Mouse (Mus musculus): ENCODE measurements at regions not wholly inside any gene's neighbourhood (a gene's known extent, or its start where the extent isn't known, plus 50 kb on each side); places are given as distances from the start of the nearest gene placed in this dataset.

DNA sequence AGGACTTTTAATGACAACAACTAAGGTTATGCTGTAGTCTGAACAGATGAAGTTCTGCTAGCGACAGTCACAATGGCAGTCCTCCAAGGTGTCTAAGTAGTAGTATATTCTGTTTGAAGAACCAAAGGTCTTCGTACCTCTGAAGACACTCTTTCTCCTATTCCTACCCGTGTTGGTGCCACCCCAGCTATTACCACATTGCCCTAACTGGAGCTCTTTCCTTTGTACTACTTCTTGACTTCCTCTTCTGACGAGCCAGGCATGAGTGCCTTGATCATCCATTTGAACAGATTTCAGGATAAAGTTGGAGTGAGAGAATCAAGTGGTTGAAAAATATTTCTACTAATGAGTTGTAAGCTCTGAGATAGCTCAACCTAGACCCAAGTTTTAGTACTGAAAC lies 72.4 kb upstream of the Pam start:
- TF ChIP-seq CTCF (IDR thresholded peaks at IDR 0.05; ENCODE audit: borderline replicate concordance, extremely low read depth, insufficient read depth, insufficient read length) = no peak
- no peak for TF ChIP-seq POLR2A (IDR thresholded peaks at IDR 0.05; ENCODE audit: borderline replicate concordance, extremely low read depth, insufficient read depth, insufficient read length, poor library complexity, severe bottlenecking)
- no peak for DNase-seq (ENCODE audit: low read depth)

- DNase-seq (ENCODE audit: low read depth) = no peak
- TF ChIP-seq CTCF (IDR thresholded peaks at IDR 0.05; ENCODE audit: borderline replicate concordance, extremely low read depth, insufficient read depth, insufficient read length) (no peak), POLR2A (IDR thresholded peaks at IDR 0.05; ENCODE audit: borderline replicate concordance, extremely low read depth, insufficient read depth, insufficient read length, poor library complexity, severe bottlenecking) (no peak)
Measured at GRCm38 (mm10) chr1:98162639-98162927, 67.1 kb upstream of the Pam start.

DNA sequence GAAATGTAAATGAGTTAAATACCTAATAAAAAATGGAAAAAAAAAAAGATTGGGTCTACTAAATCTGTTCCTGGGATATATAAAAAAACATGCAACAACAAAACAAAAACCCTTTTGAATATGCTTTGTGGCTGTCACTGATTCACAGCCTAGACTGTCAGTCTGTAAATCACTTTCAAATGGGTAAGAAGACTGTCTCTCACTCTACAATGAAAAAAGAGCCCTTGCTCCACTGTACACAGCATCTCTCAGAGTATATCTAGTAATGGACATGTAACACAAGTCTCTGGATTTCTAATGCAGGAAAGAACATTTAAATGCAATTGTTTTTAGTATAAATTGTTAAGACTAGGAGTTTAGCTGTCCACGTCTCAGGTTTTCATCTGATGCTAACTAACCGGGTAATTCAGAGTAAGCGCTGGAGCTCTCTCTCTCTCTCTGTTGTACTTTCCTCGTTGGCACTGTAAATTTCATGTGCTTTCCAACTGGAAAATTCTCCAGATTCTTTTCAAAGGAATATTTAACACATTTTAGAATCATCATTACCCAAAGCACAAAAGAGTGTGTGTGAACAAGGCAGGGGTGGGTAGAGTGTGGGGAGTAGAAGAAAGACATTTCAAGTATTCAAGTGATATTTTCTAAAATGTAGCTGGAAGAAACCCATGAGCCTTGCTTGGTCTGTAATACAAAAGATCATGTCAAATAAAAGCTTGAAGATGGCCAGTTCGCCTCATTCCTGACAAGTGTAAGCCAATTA lies 66.6 kb upstream of the Pam start:
- no peak for DNase-seq (ENCODE audit: low read depth)
- TF ChIP-seq CTCF (IDR thresholded peaks at IDR 0.05; ENCODE audit: borderline replicate concordance, extremely low read depth, insufficient read depth, insufficient read length) (no peak), POLR2A (IDR thresholded peaks at IDR 0.05; ENCODE audit: borderline replicate concordance, extremely low read depth, insufficient read depth, insufficient read length, poor library complexity, severe bottlenecking) (no peak)

DNA sequence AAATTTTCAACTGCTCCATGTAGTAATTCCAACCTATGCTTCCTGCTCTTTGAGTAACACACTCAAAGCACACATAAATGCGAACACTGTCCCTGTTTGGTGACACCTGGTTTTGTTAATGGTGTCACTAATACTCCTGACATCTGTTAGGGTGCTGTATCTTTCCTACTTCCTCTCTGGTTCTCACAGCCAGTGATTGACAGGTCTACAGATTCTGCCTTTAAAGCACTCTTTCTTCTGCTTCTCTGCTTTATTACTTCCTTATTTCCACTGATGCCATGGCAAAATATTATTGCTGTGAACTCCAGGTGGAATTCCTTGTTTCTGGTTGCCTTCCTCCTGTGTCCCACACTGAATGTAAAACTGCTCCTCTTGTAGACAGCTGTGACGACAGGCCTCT lies 63.5 kb upstream of the Pam start:
- no peak for DNase-seq (ENCODE audit: low read depth)
- TF ChIP-seq POLR2A (IDR thresholded peaks at IDR 0.05; ENCODE audit: borderline replicate concordance, extremely low read depth, insufficient read depth, insufficient read length, poor library complexity, severe bottlenecking) (no peak), CTCF (IDR thresholded peaks at IDR 0.05; ENCODE audit: borderline replicate concordance, extremely low read depth, insufficient read depth, insufficient read length) (no peak)

DNA sequence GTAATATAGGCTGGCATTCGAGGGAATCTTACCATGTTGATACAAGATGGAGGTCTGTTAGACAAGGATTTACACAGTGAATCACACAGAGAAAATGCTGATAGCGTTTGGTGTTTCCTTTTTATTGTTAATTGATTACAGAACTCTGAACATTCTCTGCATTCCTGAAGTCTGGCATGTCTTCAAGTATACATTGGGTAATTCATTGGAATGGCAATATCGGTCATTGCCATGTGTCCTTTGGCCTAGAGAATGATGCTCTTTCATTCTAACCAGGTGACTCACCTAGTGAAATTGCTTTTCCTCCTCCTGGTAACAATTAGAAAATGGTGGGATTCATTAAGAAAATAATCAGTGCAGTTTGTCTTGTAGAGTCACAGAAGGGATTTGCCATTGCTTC lies 51.9 kb upstream of the Pam start:
- no peak for DNase-seq (ENCODE audit: low read depth)
- TF ChIP-seq POLR2A (IDR thresholded peaks at IDR 0.05; ENCODE audit: borderline replicate concordance, extremely low read depth, insufficient read depth, insufficient read length, poor library complexity, severe bottlenecking) (no peak), CTCF (IDR thresholded peaks at IDR 0.05; ENCODE audit: borderline replicate concordance, extremely low read depth, insufficient read depth, insufficient read length) (no peak)
